Comparison of ENCODE assay signal across 8 mouse cellular contexts in the genomic region with DNA sequence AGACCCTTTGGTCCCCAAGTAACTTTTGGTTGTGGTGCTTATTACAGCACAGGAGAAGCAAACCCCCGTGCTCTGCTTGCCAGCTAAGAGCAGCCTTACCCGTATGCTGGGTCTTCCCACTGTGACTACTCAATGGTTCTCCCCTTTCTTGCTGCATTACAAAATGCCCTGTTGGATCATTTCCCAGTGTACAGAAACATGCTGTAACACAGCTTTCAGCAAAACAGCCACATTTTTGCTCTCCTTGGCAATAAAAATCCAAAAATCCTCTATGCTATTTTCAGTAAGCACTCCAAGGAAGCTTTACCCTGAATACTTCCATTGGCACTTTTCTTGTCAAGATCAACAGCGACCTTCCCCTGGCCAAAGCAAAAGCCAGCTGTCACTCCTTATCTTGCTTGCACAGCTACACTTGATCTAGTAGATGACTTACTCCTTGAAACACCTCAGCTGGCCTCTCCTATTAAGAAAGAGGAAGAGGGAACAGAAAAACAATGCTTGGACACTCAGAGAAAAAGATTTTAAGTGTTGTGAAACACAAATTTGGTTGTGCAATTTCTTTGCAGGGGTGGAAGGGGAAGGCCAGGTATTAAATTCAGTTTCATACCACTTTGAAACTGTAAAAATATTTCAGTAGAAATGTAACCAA. TPM values are rescaled to one million over a fixed set of nuclear protein-coding genes. Genes with fewer than 3 reads are reported as not detected.
A peak's percentile ranks its signal among the peaks of the same experiment; 100 is the strongest.
DNase-seq lines count a peak whose midpoint lies in the region; ATAC-seq and TF ChIP-seq lines count a peak whose summit lies in the region.

No protein-coding gene starts in this region.

- TF ChIP-seq EP300 in liver, embryonic 14.5 days (IDR thresholded peaks at IDR 0.05; ENCODE audit: low read depth), result peak; percentile 79

- no peak for TF ChIP-seq CTCF in liver, embryonic 14.5 days (IDR thresholded peaks at IDR 0.05; ENCODE audit: low read depth)

- H3K27me3 ChIP-seq in liver, embryonic 14.5 days (ENCODE audit: control insufficient read depth, insufficient read depth, low read length), result no peaks in the 10 kb centered on the region
- no peaks in the 10 kb centered on the region for H3K27me3 ChIP-seq in neural tube, embryonic 14.5 days (ENCODE audit: control insufficient read depth, insufficient read depth, low read length)

- H3K27ac ChIP-seq in liver, embryonic 14.5 days, result peak overlapping the region; percentile 91
- no peak overlapping the region for H3K27ac ChIP-seq in neural tube, embryonic 14.5 days (ENCODE audit: low read depth, low read length)

- peaks cover 11% of the 10 kb centered on the region for H3K36me3 ChIP-seq in liver, embryonic 14.5 days (replicated peaks; ENCODE audit: control insufficient read depth, insufficient read depth, low read depth)
- H3K36me3 ChIP-seq in neural tube, embryonic 14.5 days (ENCODE audit: control insufficient read depth, insufficient read depth, low read length), result peaks cover 8% of the 10 kb centered on the region; the same call in 1 of the 2 replicates

- DNase-seq in left cerebral cortex, postnatal 14 days (ENCODE audit: low spot score in 2 of 2), result peak; percentile 14 to 47
- no peak for DNase-seq in left cerebral cortex, adult 11 months (ENCODE audit: low spot score)
- peak; percentile 6 for DNase-seq in heart, postnatal 4 days
- peak; percentile 67 to 73 (median 70) for DNase-seq in liver, embryonic 14.5 days (ENCODE audit: low read depth in 3 of 3, low spot score in 3 of 3)
- no peak for DNase-seq in urinary bladder, postnatal 14 days (ENCODE audit: low spot score)
- DNase-seq in left cerebral cortex, postnatal 4 days, result no peak

- peak; percentile 27 for ATAC-seq in common myeloid progenitor, adult 5-6 weeks (replicated peaks; ENCODE audit: low read depth, poor library complexity, severe bottlenecking)
- ATAC-seq in liver, embryonic 14.5 days (ENCODE audit: insufficient read depth), result peak; percentile 52
- no peak for ATAC-seq in neural tube, embryonic 14.5 days (ENCODE audit: low read depth)

- H3K4me3 ChIP-seq in liver, embryonic 14.5 days (ENCODE audit: insufficient read depth in 1 of 2, low read depth in 2 of 2, low read length in 2 of 2), result peak overlapping the region; percentile 62 to 80
- H3K4me3 ChIP-seq in neural tube, embryonic 14.5 days (ENCODE audit: low read depth, low read length), result no peak overlapping the region; the same call in 1 of the 2 replicates

- no peaks in the 10 kb centered on the region for H3K9me3 ChIP-seq in liver, embryonic 14.5 days (ENCODE audit: control insufficient read depth, low read length)
- no peaks in the 10 kb centered on the region for H3K9me3 ChIP-seq in neural tube, embryonic 14.5 days (ENCODE audit: control insufficient read depth, low read length)

- intact Hi-C loops in left cerebral cortex, postnatal 14 days (cut with DNase I), result loop anchor here (10.0 kb wide), 1 partner anchor 154 kb away; no protein-coding TSS in a partner anchor
- intact Hi-C loops in left cerebral cortex, postnatal 4 days (cut with DNase I), result no loop called here

- peaks cover 29 to 33% of the 10 kb centered on the region in 2 experiments for H3K4me1 ChIP-seq in liver, embryonic 14.5 days (replicated peaks; ENCODE audit: control insufficient read depth in 2 of 2, insufficient read depth in 2 of 2, low read length in 1 of 2)
- H3K4me1 ChIP-seq in neural tube, embryonic 14.5 days (ENCODE audit: control insufficient read depth, insufficient read depth, low read length), result peaks cover 23% of the 10 kb centered on the region

- H3K9ac ChIP-seq in liver, embryonic 14.5 days (replicated peaks), result peak overlapping the region; percentile 93
- H3K9ac ChIP-seq in neural tube, embryonic 14.5 days (replicated peaks; ENCODE audit: low read depth, low read length), result peak overlapping the region; percentile 37; the same call in 1 of the 2 replicates

- WGBS in liver, embryonic 14.5 days (ENCODE audit: insufficient replicate concordance), result 16% methylated on average over 3 of the region's 3 CpGs
- WGBS in neural tube, embryonic 14.5 days, result 70% methylated on average over 3 of the region's 3 CpGs

- H3K4me2 ChIP-seq in liver, embryonic 14.5 days (ENCODE audit: low read depth), result peak overlapping the region; percentile 96
- H3K4me2 ChIP-seq in neural tube, embryonic 14.5 days (ENCODE audit: low read depth, low read length), result peak overlapping the region; percentile 51

RNA-seq across cellular contexts. Expression of gene Rchy1, which starts 2.1 kb away (rescaled TPM):
- total RNA-seq in left cerebral cortex, postnatal 14 days (2021), result 10 to 100 TPM; 38.9 to 39.3 TPM
- 47.8 and 57.2 TPM in 2 replicates for total RNA-seq in common myeloid progenitor, adult 5-6 weeks (2017)
- total RNA-seq in heart, postnatal 4 days (2021), result 10 to 100 TPM; 42.7 to 43.8 TPM
- polyA plus RNA-seq in liver, embryonic 14.5 days (2012; rRNA removed), result 20.1 and 20.9 TPM in 2 replicates
- 15.1 and 15.6 TPM in 2 replicates for polyA plus RNA-seq in liver, embryonic 14.5 days (2014; fragmentation: Nextera tagmentation; extraction: Ambion mirVana)
- polyA plus RNA-seq in neural tube, embryonic 14.5 days (2014; fragmentation: Nextera tagmentation; extraction: Ambion mirVana), result 74.5 and 78.0 TPM in 2 replicates
- total RNA-seq in left cerebral cortex, postnatal 4 days (2021), result 10 to 100 TPM; 43.8 to 47.8 TPM

RNA-seq across cellular contexts. Expression of gene Odaph, which starts 26.5 kb away (rescaled TPM):
- not detected for total RNA-seq in left cerebral cortex, postnatal 14 days (2021)
- not detected in 2 replicates for total RNA-seq in common myeloid progenitor, adult 5-6 weeks (2017)
- total RNA-seq in heart, postnatal 4 days (2021), result not detected
- polyA plus RNA-seq in liver, embryonic 14.5 days (2012; rRNA removed), result not detected in 2 replicates
- polyA plus RNA-seq in liver, embryonic 14.5 days (2014; fragmentation: Nextera tagmentation; extraction: Ambion mirVana), result not detected in 2 replicates
- 0.37 and 0.56 TPM in 2 replicates for polyA plus RNA-seq in neural tube, embryonic 14.5 days (2014; fragmentation: Nextera tagmentation; extraction: Ambion mirVana)
- total RNA-seq in left cerebral cortex, postnatal 4 days (2021), result not detected

Comparison
In these comparisons a context has a peak if more than half of its experiments do, and no peak if none do; other contexts are left out.
1. DNase-seq: peak in left cerebral cortex, postnatal 14 days (2 of 2), heart, postnatal 4 days (single experiment) and liver, embryonic 14.5 days (3 of 3); none in left cerebral cortex, adult 11 months (single experiment), urinary bladder, postnatal 14 days (single experiment) and left cerebral cortex, postnatal 4 days (single experiment).